Mouse (Mus musculus): ENCODE measurements around the gene Lrrc51.
"Not testable (repeated sequence)": the region's sequence is repeated elsewhere in the genome, so short reads cannot be mapped to it uniquely, and the experiment has no call there.

Gene Lrrc51

DNA sequence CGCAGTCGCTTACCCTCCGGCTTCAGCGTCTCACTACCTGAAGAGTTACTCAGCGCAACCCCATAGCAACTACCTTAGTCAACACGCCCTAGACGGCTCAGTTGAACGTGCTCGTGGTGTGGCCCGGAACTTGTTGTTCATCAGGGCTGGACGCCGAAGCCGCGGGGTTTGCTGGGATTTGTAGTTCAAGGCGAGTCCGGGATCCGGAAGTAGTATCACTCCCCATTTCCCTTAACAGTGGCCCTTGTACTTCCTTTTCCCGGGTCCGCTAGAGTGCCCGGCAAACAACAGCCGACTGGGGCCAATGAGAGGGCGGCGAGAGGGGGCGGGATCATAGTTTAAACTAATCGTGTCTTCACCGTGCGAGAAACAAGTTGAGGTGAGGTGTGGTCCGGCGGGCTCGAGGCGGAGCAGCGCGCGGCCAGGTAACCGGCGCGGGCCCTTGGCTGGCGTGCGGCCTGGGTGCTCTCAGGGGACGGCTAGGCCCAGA is at the start of gene Lrrc51, which contains the start of gene Numa1:
TSS of gene Lrrc51 (minus strand) at position 145 of the 490 bp plus-strand sequence.
TSS of gene Numa1 (plus strand) at position 361 of the 490 bp plus-strand sequence.
- DNase-seq (ENCODE audit: low spot score in 2 of 2): peak; percentile 95 to 97

DNA sequence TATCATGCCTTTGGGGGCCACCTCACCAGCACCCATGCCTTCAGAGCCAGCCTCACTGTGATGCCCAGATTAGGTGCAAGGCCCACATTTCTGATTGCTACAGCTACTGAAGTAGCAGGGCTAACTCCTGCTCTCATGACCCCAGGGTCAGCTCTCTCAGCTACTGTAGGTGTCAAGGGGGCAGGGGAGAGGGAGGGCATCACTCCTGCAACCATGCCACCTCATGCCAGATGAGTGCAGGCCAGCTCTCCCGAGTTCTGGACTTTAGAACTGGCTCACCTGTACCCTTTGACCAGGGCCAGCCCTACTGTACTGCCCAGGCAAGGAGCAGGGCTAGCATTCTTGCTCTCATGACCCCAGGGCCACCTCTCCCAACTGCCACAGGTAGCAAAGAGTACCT is 49.0 kb upstream of the Lrrc51 start:
- DNase-seq (ENCODE audit: low spot score in 2 of 2): no peak

DNA sequence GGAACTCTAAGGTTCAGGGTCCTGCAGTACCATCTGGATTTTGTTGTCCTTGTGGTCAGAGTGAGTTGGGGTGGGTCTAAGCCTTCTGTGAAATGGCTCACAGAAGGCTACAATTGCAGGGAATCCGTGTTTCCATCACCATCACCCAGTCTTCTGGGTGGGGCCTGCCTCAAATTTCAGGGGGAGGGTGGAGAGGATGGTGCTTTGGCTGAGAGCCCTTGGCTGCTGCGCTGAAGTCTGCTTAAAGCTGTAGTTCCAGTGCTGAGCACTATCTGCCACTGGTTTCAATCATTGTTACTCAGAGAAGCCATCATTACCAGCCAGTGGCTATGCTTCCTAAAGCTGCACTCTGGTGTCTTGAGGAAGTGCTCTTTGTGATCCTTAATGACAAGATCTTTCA is 40.8 kb upstream of the Lrrc51 start:
- peak; percentile 32 to 60 for DNase-seq (ENCODE audit: low spot score in 2 of 2)

DNA sequence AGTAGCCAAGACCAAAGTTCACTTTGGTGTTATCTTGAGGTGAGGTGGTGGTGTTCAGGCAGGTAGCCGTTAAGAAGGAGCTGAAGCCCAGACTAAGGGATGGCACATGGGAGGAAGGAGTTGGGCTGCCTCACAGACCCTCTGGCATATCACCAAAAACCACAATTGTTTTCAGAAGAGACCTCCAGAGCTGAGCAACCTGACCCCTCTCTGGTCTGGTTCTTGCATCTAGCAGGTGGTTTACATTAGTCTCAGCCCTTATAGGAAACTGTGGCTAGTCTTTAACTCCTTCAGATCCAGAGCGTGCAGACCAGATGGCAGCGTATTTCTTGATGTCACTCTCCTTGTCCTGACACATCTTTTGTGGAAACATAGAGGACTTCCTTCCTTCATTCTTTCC is 40.0 kb upstream of the Lrrc51 start:
- DNase-seq (ENCODE audit: low spot score in 2 of 2): no peak

DNA sequence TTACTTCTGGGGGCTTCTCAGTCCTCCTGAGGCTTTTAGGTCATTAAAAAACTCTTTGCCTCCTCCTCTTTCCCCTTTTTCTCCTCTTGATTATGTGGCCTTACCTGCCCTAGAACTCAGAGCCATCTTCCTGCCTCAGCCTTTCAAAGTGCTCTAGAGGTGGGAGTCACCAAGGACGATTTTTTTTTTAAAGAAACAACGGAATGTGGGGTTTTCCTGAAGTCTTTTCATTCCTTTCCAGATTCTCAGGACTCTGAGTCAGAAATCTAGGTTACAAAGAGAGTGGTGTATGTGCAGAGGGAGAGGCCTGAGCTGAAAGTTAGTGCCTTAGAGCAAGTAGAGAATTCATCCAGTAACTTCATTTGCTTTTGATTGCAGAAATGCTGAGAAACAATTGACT is 38.0 kb upstream of the Lrrc51 start:
- no peak for DNase-seq (ENCODE audit: low spot score in 2 of 2)

DNA sequence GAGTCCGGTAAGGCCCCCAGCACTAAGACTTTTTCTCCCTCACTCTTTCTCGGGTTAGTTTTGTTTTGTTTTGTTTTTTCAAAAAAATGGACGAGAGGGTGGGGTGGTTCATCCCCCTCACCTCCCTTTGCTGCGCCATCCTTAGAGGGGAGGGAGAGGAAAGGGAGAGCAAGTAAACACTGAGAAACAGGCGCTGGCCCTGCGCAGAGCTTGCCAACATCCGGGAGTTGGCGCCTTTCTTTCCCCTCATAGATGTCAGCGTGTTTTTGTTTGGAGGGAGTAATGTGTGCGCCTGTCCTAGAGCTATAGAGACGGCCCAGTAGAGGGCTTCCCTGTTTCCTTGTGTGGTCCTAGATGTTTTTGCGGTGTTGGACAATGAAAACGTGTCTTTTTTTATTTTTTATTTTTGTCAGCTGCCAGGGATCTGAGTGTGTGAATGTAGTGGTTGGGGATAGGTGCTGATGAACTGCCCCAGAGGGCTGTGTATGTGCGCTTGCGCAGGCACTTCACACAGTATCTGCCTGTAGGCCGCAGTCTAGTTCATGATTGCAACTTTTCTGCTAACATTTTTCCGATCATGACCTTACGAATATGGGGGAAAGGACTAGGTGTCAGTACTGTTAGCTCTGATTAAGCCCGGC is 37.2 kb upstream of the Lrrc51 start:
- peak; percentile 71 to 79 for DNase-seq (ENCODE audit: low spot score in 2 of 2)

DNA sequence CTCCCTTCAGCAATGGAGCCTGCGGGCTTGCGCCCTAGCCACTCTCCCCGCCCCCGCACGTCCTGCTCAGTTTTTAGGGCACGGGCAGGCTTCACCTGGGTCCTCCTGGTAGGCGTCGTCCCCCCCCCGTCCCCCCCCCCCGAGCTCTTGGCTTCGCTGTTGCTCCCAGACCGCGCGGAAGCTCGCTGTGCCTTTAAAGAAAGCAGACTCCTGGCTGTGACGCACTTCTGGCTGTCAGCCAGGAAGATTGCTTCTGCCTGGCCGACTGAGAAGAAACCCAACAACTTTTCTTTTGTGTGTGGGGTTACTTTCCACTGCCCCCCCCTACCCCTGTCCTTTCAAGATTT is 36.7 kb upstream of the Lrrc51 start:
- DNase-seq (ENCODE audit: low spot score in 2 of 2): peak; percentile 84 to 93

DNA sequence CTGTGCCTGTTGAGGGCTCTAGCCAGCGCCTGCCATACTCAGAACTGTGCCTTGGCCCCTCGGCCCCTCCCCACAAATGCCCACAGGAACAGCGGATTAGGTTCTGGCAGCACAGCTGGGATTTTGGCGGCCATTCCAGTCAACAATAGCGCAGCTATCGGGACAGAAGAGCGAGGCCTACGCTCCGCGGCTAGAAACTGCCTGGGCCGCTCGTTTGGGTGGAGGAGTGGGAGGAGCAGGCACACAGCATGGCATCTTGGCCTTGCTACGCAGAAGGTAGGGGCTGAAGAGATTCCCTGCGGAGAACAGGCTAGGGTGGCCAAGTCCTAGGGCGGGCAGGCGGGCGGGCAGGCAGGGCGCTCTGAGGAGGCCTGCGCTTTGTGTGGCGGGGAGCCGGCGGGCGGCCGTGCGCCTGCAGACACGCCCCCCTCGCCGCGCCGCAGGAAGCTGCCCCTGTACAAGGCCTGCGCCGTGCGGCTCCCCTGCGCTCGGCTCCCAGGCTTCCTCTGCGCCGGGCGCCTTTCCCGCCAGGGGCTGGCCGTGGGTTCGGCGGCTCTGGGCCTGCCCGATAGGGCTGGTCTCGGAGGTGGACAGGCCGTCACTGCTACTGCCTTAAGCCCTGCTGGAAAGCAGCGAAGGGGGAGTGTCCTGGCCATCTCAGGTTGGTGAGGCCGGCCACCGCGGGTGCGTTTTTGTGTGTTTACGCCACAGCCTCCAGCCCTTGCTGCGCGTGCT is 36.2 kb upstream of the Lrrc51 start:
- peak; percentile 85 for DNase-seq (ENCODE audit: low spot score in 2 of 2)

DNA sequence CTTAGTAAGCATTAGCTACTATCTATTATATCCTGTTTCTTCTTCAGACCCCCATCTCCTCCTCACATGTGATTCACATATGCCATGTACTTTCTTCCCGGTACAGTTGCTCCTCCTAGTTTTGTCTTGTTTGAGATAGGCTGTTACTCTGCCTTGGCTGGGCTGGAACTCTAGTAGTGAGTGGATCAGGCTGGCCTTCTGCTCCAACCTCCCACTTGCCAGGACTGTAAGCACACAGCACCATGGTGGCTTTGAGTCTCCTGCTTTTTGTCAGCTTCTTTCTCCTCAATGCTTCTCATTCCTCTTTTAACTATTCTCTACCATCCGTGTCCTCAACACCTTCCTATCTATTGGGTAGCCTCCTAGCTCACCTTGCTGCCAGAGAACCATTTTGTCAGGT is 35.1 kb upstream of the Lrrc51 start:
- no peak for DNase-seq (ENCODE audit: low spot score in 2 of 2)

DNA sequence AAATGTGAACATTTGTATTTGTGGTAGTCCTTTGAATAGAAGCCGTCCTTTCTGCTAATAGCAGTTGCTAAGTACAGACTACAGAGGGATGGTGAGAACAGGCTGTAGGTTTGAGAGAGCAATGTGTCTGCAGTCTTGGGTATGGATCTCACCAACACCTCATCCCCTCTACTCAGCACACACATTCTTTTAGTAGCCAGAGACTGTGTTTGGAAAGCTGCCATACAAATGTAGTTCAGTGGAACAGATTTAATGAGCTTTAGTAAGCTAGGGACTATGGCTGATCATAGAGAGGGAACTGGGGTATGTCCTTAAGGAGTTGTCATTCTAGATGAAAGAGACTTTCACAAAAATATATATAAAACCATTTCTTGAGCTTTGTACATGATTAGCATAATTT is 33.6 kb upstream of the Lrrc51 start:
- no peak for DNase-seq (ENCODE audit: low spot score in 2 of 2)

DNA sequence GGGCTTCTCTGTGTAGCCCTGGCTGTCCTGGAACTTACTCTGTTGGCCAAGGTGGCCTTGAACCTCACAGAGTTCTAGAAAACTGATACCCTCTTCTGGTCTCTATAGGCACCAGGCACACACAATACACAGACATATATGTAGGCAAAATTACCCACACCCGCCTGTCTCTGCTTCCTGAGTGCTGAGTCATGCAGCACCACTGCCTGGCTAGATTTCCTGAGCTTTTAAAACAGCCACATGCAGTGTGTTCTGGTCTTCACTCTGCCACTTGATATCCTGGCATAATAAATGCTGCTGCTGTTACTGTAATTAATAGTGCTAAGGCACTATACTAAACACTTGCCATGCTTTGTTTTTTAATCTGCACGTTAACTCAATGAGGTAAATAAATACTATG is 31.9 kb upstream of the Lrrc51 start:
- DNase-seq (ENCODE audit: low spot score in 2 of 2): no peak

DNA sequence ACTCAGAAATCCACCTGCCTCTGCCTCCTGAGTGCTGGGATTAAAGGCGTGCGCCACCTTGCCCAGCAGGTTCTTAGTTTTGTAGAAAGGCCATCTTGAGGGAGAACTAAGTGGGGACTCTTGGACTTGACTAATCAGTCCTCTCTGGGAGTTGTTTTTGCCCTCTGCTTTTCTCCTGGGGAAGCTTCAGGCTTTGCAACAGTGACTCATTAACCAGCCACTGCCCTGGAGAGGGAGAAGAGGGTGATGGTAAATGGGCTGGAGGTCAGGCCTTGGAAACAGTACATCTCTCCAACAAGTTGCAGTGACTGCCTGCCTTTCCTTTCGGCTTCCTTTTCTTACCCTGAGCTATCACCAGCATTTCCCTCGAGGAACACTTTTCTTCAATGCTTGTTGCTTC is 30.9 kb upstream of the Lrrc51 start:
- DNase-seq (ENCODE audit: low spot score in 2 of 2): no peak

DNA sequence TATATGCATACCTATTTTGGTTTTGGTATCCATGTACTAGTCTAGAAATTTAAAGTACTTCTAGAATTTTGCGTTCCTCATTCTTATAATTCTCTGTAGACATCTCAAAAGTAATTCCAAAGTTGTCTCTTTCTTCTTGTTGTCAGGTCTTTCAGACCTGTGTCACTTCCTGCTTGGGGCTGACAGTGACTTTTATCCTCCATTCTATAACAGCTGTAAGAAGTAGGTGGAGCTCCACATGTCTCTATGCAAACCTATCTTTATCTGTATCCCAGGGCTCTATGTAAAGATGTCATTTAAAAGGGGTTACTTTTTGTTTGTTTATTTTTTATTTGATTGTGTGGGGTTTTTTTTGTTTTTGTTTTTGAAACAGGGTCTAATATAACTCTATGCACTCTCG is 29.9 kb upstream of the Lrrc51 start:
- DNase-seq (ENCODE audit: low spot score in 2 of 2): no peak

DNA sequence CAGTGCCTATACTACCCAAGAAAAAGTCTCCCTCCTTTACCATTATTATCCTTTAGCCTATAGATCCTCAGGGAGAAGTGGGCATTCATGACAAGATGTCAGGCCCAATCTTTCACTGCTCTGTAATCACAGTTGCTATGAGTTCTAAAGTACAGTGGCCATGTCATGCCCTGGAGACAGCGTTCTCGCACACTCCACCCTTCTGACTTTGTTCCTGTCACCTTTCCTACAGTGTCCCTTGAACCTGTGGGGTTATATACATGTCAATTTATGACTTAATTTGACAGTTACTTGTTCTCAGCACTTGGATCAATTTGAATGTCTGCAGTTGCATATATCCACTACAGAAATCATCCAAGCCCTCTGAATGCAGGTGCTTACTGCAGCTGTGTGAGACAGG is 29.1 kb upstream of the Lrrc51 start:
- DNase-seq (ENCODE audit: low spot score in 2 of 2): no peak

DNA sequence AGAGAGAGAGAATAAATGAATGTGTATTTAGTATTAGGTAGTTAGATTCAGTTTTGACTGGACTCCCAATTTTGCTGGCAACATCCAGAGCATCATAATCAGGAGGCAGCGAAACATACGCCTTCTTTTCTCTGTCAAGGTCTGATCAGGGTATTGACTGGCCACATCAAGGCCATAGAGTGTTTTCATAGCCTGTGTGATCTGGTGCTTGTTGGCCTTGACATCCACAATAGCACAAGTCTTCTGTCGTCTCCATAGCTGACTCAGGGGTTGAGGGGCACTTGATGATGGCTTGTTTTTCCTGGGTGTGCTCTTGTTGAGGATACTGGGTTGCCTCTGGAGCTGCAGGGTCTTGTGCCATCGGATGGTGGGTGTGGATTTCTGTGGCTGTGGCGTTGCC is 23.2 kb upstream of the Lrrc51 start:
- no peak for DNase-seq (ENCODE audit: low spot score in 2 of 2)

DNA sequence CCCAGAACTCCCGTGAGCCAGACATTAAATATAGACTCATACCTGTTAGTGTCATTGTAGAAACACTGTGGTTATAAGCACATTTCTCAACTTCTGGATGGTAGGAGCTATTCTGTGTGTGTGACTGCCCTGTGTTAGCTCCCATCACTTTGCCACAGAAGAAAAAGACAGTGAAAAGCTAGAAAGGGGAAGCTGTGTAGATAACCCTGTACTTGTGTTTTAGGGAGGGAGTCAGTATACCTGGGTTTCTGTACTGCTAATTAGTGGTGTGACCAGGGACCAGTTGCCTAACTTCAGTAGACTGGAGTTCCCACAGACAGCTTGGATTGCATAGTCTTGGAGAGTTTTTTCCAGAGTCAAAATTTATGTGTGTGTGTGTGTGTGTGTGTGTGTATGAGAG is 22.8 kb upstream of the Lrrc51 start:
- no peak for DNase-seq (ENCODE audit: low spot score in 2 of 2)

DNA sequence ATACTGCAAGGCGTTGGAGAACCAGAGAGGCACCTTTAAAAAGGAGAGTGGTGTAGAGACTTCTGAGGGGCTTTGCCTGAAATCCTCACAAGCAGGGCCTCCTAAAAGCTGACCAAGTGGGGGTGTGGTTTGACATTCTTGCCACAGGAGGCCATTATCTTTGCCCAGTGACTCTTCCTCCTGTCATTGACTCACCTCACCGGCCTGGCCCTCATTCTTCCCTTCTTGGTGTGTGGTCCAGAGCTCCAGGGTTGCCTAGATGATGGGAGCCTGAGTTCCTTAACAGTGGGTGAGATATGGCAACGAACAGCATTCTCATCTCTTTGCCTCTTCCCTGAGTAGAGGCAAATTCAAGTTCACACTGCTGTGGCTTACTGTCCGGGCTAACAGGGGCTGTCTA is 22.2 kb upstream of the Lrrc51 start:
- no peak for DNase-seq (ENCODE audit: low spot score in 2 of 2)

DNA sequence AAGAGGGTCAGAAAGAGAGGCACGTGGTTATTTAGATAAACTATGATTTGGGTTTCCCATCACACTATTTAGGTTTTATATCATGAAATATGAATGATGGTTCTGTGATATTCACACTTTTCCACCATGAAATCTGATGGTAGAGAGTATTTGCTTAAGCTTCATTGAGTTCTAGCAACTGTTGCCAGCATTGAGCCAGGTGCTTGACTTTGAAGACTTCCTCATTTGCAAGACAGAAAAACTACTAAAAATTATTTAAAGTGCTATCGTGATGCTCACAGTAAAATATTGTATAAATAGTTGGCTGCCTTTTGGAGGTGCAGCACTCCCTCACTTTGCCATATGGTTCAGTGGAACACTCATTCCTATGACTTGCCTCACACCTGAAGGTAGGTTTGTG is 21.6 kb upstream of the Lrrc51 start:
- no peak for DNase-seq (ENCODE audit: low spot score in 2 of 2)

DNA sequence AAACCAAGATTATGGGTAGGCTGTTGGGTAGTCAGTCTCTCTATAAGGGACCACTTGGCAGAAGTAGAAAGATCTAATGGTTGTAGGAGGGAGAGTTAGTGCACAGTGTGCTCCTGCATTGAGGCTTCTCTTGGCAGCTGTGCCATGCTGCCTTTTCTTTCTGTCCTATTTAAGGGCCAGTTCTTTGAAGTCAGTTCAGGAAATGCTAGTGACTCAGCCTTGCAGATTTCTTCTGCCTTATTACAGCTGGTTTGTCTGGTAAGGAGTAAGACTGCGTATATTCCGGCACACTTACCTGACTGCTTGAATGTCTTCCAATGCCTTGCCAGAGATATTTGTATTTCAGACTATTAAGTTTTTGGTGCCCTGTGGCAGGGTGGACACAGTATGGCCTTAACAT is 20.5 kb upstream of the Lrrc51 start:
- DNase-seq (ENCODE audit: low spot score in 2 of 2): no peak

DNA sequence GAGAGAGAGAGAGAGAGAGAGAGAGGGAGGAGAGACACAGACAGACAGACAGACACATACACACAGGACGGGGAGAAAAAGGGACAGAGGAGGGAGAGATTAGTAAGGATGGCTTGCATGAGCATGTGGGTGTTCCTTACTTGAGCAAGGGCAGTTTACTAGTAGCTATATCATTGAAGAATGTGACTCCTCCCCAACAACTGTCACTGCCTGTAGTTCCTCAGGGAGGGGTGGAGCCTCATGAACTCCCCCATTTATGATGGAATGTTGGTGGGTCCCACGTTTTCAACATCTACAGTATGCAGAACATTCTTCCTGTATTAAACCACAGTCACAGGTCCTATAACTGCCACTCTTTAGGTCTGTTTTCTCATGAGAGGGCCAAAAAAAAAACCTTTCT is 18.4 kb upstream of the Lrrc51 start:
- no peak for DNase-seq (ENCODE audit: low spot score in 2 of 2)

DNA sequence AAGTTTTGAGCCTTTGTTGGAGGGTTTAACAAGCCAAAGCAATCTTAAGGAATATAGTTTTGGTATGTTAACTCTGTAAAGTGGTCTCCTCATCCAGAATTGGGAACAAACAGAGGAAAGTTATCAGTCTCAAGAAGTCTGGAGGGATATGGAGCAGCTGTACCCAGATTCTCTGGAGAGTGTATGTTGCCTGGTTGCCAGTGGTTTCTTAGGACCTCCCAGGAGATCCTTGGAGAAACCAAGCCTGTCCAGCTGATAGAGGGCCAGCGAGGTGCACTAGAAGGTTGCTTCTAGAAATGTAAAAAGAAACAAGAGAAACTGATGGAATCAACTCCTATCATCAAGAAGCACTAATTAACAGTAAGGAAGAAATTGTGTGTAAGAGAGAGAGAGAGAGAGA is 18.0 kb upstream of the Lrrc51 start:
- DNase-seq (ENCODE audit: low spot score in 2 of 2): no peak

DNA sequence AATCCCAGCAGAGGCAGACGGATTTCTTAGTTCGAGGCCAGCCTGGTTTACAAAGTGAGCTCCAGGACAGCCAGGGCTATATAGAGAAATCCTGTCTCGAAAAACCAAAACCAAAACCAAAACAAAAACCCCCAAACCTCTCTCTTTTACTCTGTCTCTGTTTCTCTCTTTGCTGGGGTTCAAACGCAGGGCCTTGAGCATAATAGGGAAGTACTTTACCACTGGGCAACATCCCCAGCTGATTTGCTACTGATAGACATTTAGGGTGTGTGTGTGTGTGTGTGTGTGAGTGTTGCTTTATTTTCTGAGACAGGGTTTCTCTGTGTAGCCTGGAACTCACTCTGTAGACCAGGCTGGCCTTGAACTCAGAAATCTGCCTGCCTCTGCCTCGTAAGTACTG is 15.3 kb upstream of the Lrrc51 start:
- DNase-seq (ENCODE audit: low spot score in 2 of 2): not testable (repeated sequence)

DNA sequence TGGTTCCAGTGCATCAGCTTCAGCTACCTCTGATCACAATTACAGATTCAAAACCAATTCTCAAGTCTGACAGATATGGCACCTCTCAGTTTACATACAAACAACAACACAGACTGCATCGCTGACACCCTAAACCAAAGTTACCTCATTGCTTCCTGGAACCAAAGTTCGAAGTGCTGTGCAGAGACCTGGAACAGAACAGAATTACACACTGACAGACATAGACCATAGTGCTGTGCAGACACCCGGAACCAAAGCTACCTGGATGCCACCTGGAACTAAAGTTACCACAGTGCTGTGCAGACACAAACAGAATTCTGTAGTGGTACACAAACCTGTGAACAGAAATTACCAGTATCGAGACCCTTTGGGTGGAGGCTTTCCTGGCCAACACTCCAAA is 6.1 kb upstream of the Lrrc51 start:
- DNase-seq (ENCODE audit: low spot score in 2 of 2): no peak

DNA sequence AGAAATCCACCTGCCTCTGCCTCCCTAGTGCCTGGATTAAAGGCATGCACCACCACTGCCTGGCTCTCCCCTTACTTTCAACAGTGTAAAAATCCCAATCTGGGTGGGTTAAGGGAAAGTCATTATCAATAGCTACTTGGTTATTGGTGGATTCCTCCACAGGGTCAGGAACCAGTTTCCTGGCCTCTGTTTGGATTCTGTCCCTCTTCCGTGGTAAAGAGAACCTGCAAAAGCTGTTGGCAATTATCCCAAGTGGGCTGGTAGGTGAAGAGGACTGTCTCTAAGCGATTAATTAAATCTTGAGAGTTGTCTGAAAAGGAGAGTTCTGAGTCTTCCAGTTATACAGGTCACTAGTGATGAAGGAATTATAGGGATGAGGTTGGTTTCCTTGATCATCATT is 4.7 kb upstream of the Lrrc51 start:
- DNase-seq (ENCODE audit: low spot score in 2 of 2): no peak
